Mouse (Mus musculus) ES-Bruce4 (cell line): ENCODE measurements around the gene Znhit1. TPM values are rescaled to one million over a fixed set of nuclear protein-coding genes. Genes with fewer than 3 reads are reported as not detected.

ENCODE experiments used
- H3K27ac ChIP-seq: 2 replicates; pipeline ENCODE4 v1.5.1; 2012; ENCODE audit warnings: low read length, inconsistent platforms; ENCODE audit not compliant: insufficient read depth
- H3K27me3 ChIP-seq: 2 replicates; pipeline ENCODE4 v1.6.1; 2012; ENCODE audit warnings: mild to moderate bottlenecking, low read length, inconsistent platforms; ENCODE audit not compliant: control insufficient read depth, poor library complexity, insufficient read depth, severe bottlenecking
- H3K36me3 ChIP-seq: 2 replicates; pipeline ENCODE4 v1.6.1; 2012; ENCODE audit warnings: inconsistent platforms, mild to moderate bottlenecking, low read length, moderate library complexity; ENCODE audit not compliant: control insufficient read depth, poor library complexity, insufficient read depth, severe bottlenecking
- H3K4me1 ChIP-seq: one replicate; pipeline ENCODE4 v1.8.1; 2011; ENCODE audit warnings: low read length; ENCODE audit not compliant: control insufficient read depth, insufficient read depth
- H3K4me3 ChIP-seq: 2 replicates; pipeline ENCODE4 v1.5.1; 2011; ENCODE audit warnings: low read depth, mild to moderate bottlenecking, low read length
- H3K9ac ChIP-seq: 2 replicates; pipeline ENCODE4 v1.6.1; 2012; ENCODE audit warnings: low read depth, mild to moderate bottlenecking, inconsistent platforms; ENCODE audit not compliant: poor library complexity, severe bottlenecking
- H3K9me3 ChIP-seq: replicated peaks from 2 replicates; pipeline ENCODE4 v1.6.1; 2012; ENCODE audit warnings: mild to moderate bottlenecking, low read length, inconsistent platforms; ENCODE audit not compliant: control insufficient read depth, poor library complexity, insufficient read depth, severe bottlenecking
- CTCF ChIP-seq: IDR thresholded peaks from one replicate; pipeline ENCODE4 v1.8.1; 2011; ENCODE audit warnings: low read depth, low read length
- EP300 ChIP-seq: IDR thresholded peaks from 2 replicates; pipeline ENCODE4 v1.6.1; 2011; ENCODE audit warnings: low read depth, low read length; ENCODE audit not compliant: insufficient read depth
- POLR2A ChIP-seq: IDR thresholded peaks from one replicate; pipeline ENCODE4 v1.8.1; 2011; ENCODE audit warnings: low read length; ENCODE audit not compliant: insufficient read depth
- polyA plus RNA-seq: library from polyadenylated mRNA; stranded (reverse); fragments of >200 nt; gene quantifications from 2 replicates; pipeline ENCODE4 v1.2.4, GENCODE M21; 2011; ENCODE audit warnings: low read depth; ENCODE audit not compliant: missing spikeins, insufficient read depth, insufficient read length

Znhit1 gene
- 26.6 and 27.0 TPM in 2 replicates for polyA plus RNA-seq

- H3K27me3 ChIP-seq: no peaks in the 10 kb centered on the region
- no peaks in the 10 kb centered on the region for H3K9me3 ChIP-seq
- H3K9ac ChIP-seq: peak within 1 kb of the TSS; percentile 93
- H3K27ac ChIP-seq: peak within 1 kb of the TSS; percentile 66
- TF ChIP-seq EP300: no peak
- TF ChIP-seq CTCF: no peak
- TF ChIP-seq POLR2A: no peak
- H3K4me3 ChIP-seq: peak within 1 kb of the TSS; percentile 85
- peaks cover 3% of the 10 kb centered on the region for H3K4me1 ChIP-seq
- H3K36me3 ChIP-seq: peaks cover 6% of the 10 kb centered on the region; the same call in 1 of the 2 replicates
Measured at GRCm38 (mm10) chr5:136987934-136988271, at the start of gene Znhit1. Gene Znhit1 (minus strand): TSS chr5:136988021.

GRCm38 (mm10) chr5:137036211-137036610, 48.4 kb upstream of the Znhit1 start:
- no peak overlapping the region for H3K9ac ChIP-seq
- TF ChIP-seq EP300: no peak
- TF ChIP-seq CTCF: no peak
- TF ChIP-seq POLR2A: no peak
- H3K4me3 ChIP-seq: no peak overlapping the region
- no peaks in the 10 kb centered on the region for H3K9me3 ChIP-seq
- no peaks in the 10 kb centered on the region for H3K4me1 ChIP-seq
- H3K27me3 ChIP-seq: peaks cover 3% of the 10 kb centered on the region; the same call in 1 of the 2 replicates
- no peaks in the 10 kb centered on the region for H3K36me3 ChIP-seq
- no peak overlapping the region for H3K27ac ChIP-seq

DNA sequence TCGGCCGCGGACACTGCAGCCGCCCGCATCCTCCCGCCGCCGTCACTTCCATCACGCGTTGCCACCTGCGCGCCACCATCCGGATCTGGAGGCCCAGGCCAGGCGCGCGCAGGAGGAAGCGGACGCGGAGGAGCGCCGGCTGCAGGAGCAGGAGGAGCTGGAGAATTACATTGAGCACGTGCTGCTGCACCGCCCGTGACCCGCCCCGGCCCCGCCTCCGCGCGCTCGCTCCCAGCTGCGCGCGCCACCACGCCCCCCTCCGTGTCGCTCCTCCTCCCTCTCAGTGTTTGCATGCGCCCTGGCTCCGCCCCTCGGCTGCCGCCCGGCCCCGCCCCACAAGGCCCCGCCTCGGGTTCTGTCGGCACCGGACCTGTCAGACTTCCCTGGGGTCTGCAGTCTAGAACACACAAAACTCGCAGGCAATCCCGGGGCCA, 44.8 kb upstream of the Znhit1 start:
- H3K4me3 ChIP-seq: peak overlapping the region; percentile 85
- H3K4me1 ChIP-seq: no peaks in the 10 kb centered on the region
- peaks cover 8% of the 10 kb centered on the region; the same call in 1 of the 2 replicates for H3K27me3 ChIP-seq
- H3K27ac ChIP-seq: no peak overlapping the region
- no peaks in the 10 kb centered on the region for H3K9me3 ChIP-seq
- no peaks in the 10 kb centered on the region for H3K36me3 ChIP-seq
- peak overlapping the region; percentile 54 for H3K9ac ChIP-seq
- TF ChIP-seq EP300: no peak
- no peak for TF ChIP-seq POLR2A
- TF ChIP-seq CTCF: no peak

- peak overlapping the region; percentile 85 for H3K4me3 ChIP-seq
- H3K27ac ChIP-seq: no peak overlapping the region
- TF ChIP-seq POLR2A (no peak), CTCF (peak; percentile 7), EP300 (no peak)
- H3K36me3 ChIP-seq: no peaks in the 10 kb centered on the region
- no peaks in the 10 kb centered on the region for H3K4me1 ChIP-seq
- peak overlapping the region; percentile 54 for H3K9ac ChIP-seq
- peaks cover 8% of the 10 kb centered on the region; the same call in 1 of the 2 replicates for H3K27me3 ChIP-seq
- no peaks in the 10 kb centered on the region for H3K9me3 ChIP-seq
Measured at GRCm38 (mm10) chr5:137032033-137032421, 44.2 kb upstream of the Znhit1 start.

GRCm38 (mm10) chr5:137031076-137032032, 43.5 kb upstream of the Znhit1 start:
- Histone ChIP-seq H3K27me3 (peaks cover 8% of the 10 kb centered on the region; the same call in 1 of the 2 replicates), H3K36me3 (no peaks in the 10 kb centered on the region), H3K9me3 (no peaks in the 10 kb centered on the region), H3K9ac (peak overlapping the region; percentile 54), H3K4me1 (no peaks in the 10 kb centered on the region), H3K27ac (no peak overlapping the region), H3K4me3 (peak overlapping the region; percentile 85)
- TF ChIP-seq CTCF (no peak), POLR2A (no peak), EP300 (no peak)

GRCm38 (mm10) chr5:137030416-137030810, 42.6 kb upstream of the Znhit1 start:
- TF ChIP-seq EP300 (no peak), POLR2A (no peak), CTCF (no peak)
- no peak overlapping the region for H3K9ac ChIP-seq
- H3K27me3 ChIP-seq: peaks cover 8% of the 10 kb centered on the region; the same call in 1 of the 2 replicates
- H3K36me3 ChIP-seq: no peaks in the 10 kb centered on the region
- H3K27ac ChIP-seq: no peak overlapping the region
- no peak overlapping the region for H3K4me3 ChIP-seq
- H3K9me3 ChIP-seq: no peaks in the 10 kb centered on the region
- H3K4me1 ChIP-seq: no peaks in the 10 kb centered on the region
